Mouse (Mus musculus) frontal cortex, postnatal 25 days (tissue): ENCODE data around the gene Thsd7b.

Experiments used
- DNase-seq, 2 experiments: peaks; one replicate each; pipeline ENCODE4 v3.0.0; 2022; ENCODE audit warnings: low spot score in 2 of 2

The Thsd7b gene

DNA sequence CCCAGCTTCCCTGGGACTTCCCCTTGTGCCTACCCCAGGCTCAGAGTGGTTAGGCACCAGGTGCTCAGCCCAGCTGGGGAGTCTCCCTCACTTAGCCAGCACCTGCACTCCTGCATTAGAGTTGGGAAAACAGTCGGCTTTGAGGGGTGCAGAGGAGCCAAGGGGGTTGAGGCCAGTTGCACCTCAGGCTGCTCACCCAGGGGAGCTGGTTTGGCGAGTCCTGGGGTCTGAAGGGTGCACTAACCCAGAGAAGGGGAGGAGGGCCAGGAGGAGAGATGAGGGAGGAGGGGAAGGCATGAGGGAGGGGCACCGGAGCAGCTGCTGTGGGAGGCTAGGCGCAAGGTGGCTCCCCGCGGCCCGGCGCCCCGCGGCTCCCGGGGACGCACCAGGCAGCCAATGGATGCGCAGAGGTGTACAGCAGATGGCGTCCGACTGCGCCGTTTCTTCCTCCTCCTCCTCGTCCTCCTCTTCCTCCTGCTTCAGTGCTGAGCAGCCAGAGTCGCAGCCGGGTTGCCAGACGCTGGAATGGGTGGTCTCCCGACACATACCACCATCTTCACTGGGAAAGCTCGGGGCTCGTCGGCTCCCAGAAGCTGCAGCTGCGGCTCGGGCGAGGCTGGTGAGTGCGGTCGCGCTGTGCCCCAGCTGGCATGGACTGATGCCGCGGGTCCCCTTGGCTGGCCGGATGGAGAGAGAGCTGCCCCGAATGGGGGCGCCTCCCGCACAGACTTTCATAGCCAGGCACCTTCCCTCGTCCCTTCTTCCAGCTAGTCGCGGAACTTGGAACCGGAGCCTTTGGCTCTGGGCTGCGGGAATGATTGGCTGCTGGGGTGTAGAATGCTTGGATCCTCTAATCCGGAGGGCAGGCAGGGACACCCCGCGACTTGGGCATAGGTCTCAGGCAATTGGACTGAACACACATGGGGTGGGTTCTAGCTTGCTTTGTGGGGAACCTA is at the start of gene Thsd7b:
TSS of gene Thsd7b (plus strand) at position 321 of the 956 bp plus-strand sequence.
- peak; percentile 19 to 33 for DNase-seq

DNA sequence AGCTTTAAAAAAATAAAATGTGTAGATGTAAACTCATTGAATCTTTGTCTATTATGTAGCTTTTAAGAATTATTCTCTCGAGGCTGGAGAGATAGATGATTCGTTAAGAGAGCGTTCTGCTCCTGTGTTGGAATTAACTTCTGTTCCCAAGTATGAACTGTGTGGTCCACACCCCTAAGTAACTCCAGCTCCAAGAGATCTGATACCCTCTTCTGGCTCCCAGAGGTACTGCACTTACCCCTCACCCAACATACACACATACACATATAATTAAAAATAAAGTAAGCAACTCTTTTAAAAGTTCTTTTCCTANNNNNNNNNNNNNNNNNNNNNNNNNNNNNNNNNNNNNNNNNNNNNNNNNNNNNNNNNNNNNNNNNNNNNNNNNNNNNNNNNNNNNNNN is 28.8 kb upstream of the Thsd7b start:
- DNase-seq: peak; percentile 5 to 15

DNA sequence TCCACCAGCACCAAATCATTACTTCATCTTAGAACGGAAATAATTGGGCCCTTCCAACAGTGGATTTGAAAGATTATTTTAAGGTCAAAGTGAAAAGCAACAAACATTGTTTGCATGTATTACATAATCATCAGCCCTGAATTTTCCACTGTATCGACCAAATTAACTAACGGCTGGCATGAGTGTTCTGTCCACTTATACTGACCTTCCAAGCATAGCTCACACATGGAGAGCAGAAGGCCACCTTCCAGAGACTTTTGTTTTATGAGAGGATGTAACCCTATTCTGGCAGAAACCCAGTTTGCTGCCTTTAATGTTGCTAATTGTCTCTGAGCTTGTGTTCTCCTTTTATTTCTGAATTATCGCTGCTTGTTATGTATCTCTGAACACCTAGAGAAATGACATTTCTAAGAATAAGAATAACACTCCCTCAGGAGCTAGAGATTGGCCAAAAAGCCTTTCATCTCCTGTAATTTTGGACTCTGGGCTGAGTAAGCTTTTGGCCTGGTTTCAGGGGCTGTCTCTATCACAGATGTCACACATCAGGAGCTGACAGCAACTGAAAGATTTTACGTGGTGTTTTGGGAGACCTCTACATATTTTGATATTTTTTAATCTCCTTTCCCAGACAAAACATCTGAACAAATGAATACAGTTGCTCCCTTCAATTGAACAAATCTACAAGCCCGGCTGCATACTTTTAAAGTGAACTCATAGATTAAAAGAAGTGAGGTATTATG is 22.2 kb upstream of the Thsd7b start:
- DNase-seq: no peak

DNA sequence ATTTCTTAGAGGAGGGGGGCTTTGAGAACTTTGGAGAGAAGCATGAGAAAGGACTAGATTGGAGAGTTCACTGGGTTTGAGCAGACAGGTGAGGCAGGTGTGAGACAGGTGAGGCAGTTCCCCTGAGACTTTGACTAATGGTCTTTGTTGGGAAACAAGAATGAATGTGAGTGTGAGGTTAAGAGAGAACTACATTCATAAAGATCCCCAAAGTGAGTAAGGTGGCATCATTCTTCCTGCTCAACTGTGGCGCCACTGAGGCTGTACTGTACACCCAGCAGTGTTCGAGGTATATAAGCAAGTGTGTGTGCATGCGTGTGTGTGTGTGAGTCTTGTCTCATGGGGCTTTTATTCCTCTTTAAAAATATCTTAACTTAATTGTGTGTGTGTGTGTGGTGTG is 6.4 kb upstream of the Thsd7b start:
- DNase-seq: no peak

DNA sequence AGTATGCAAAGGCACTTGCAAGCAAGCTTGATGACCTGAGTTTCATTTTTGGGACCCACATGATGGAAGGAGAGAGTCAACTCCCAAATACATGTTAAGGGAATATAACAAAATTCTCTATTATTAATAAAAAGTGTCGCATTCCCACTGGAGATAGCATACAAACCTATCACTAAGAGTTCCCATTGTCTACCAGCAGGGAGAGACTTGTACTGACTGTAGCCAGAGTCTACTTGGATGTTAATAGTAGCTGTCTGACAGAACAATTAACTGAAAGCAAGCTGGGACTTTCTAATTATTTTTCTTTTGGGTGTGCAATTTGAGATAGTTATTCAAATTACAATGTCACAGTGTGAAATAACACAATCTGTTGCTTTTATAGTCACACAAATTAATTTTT is 31.1 kb downstream of the Thsd7b start:
- DNase-seq: no peak

DNA sequence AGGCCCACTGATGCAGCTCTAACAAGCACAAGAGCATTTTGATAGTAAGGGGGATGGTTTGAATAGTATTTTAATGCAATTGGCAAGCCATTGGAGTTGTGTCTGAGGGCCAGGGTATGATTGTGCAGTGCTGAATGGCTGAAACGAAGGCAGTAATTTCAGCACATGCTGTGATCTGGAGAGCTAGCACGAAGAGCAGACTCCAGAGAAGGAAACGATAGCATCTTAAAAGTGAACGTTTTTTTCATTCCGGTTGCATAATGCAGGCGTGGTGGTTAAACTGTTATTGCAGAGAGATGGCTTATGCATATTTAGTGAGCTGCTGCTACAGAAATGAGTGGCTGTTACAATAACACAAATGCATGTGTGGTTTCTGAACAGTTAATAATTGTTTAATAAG is 51.3 kb downstream of the Thsd7b start:
- DNase-seq: no peak

DNA sequence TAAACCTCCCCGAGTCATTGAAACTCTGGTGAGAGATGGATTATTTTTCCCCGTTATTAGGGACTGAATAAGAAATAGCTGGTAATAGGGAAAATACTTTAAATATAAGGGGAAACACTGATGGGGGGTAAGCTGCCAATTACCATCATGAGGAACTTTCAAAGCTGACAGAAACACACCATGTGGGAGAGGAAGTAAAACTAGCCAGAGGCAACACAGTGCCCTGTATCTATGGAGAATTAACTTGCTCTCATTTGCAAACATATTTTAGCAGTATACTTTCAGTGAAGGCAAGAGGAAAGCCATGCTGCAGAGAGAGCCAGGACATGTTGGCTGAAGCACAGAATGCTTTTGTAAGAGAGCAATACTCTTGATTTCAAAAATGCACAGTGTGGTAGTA is 51.7 kb downstream of the Thsd7b start:
- DNase-seq: no peak

DNA sequence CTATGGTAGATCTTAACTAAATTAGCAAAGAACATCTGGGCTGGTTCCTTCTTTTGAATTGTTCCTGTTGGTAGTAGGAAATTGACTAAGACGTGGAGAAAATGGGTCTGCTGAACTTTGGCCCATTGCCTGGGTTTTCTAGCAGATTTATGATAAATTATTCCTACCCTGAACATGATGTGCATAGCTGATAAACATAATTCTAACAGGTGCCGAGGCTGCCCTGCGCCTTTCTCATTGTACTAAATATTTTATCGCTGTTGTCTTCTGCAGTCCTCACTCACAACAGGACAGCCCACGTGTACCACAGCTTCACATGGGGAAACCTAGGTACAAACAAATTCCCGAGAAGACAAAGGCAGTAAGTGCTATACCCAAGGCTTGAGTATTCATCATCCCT is 83.5 kb downstream of the Thsd7b start:
- DNase-seq: no peak

DNA sequence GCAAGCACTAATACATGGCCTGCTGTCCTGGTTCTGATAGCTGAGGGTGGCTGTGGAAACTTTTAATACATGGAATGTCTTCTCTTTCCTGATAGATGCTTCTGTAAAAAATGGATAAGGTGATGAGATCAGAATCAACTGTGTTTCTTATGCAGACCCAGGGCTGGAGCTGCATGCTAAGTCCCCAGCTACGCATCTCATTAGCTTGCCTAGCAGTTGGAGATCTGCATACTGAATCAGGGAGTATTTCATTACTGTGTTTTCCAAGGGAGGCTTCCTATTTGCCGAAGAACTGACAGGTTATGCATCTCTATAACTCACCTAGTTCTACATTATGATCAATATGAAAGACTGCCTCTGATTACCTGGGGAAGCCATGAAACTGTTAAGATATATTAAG is 84.3 kb downstream of the Thsd7b start:
- no peak for DNase-seq

DNA sequence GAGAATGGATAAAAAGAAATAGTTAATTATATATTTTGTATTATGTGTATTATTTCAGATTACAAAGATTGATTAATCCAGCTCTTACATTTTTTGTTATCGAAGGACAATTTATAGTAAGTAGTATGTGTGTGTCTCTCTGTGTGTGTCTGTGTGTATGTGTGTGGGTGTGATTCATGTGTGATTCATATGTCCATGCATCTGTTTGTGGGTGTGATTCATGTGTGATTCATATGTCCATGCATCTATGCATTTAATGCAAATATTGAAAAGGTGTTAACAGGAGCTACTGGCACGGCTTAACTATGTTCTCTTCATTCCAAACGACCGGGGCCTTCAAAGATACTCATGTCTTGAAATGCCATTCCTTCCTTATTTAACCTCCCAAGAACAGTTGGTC is 90.3 kb downstream of the Thsd7b start:
- no peak for DNase-seq

DNA sequence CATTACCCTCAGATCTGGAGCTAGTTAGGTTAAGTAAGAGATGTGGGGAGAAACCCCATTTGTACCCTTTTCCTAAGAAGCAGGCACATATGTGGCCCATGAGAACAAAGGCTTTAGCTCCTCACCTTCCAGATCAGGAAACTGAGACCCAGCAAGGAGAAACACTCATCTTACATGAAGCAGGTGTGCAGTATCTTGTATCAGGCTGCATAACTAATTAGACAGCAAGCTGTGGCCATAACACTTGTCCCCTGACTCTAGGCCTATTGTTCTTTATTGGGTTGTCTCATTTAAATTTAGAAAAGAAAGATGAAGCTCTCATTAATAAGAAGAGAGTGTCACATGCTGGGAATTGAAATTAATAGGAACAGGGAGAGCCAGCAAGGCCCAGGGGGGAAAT is 91.7 kb downstream of the Thsd7b start:
- DNase-seq: no peak

DNA sequence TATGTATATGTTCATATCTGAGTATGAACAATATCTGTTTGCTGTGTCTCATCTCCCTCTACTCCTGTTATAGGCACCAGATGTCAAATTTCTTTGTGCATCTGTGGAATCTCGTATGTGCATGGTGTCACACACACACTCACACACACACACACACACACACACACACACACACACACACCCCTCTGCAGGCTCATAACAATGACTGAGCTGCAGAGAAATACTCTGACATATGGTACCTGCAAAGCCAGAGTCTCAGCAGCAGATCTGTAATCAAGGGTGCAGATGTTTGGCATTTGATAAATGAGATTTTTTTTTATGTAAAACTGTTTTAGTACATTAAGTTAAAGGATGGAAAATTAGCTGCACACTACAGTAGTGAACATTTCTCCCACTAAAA is 92.5 kb downstream of the Thsd7b start:
- no peak for DNase-seq

DNA sequence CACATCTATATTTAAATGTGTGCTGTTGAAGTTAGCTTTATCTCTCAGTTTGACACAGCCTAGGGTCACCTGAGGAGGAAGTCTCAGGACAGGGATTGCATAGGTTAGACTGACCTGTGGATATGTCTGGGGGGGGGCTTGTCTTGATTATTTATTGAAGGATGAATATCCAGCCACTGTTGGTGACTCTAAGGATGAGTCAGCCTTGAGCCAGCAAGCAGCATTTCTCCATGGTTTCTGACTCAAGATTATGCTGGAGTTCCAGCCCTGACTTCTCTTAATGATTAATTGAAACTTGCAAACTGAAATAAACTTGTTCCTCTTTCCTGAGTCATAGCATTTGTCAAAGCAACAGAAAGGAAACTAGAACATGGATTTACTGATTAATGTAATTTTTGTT is 113.4 kb downstream of the Thsd7b start:
- no peak for DNase-seq

DNA sequence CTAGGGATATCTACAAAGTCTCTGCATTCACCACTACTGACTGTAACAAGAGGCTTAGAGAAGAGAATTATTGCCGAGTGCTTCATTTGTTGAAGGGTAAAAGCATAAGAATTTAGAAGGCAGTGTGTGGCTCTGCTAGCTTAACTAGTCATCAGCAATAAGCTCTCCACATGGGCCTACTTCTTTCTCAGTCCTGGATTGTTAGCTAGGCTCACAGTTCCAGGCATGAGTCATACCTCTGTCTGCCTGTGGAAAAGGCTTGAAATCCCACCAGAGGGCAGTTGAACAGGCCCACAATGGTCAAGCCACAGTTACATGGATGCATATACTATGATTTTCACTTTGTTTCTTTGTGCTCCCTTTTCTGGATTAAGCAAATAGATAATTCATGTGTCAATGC is 138.5 kb downstream of the Thsd7b start:
- no peak for DNase-seq

DNA sequence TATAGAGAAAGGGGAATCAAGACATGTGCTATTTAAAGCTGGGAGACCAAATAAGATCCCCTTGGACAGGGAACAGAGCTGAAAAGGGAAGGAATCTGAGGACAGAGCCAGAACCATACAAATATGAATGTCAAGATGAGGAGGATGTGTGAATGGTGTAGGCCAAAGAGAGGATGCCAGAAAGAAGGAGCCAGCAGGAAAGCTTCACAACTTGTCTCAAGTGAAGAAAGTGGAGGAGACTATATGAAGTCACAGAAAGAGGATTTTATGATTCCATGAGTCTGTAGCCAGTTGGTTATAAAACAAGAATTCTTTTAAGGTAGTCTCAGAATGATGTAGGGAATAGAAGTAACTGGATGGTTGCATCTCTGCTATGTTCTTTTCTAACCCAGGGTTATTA is 148.5 kb downstream of the Thsd7b start:
- DNase-seq: no peak

DNA sequence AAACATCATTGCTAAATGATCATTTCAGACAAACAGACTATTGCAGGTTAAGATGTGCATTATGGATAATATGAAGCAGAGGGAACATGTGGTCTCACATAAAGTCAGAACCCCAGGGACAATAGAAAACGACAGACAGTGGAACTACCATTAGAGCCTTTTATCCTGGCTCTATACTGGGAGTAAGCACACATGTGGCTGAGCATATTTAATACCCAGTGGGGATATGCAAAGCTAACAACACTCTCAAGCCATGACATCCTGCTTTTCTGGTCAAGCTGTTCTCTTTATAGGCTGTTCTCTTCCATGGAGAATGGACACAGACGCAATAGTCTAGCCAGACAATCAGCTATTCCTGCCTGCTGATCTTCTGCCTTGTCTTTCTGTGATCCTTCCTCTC is 191.3 kb downstream of the Thsd7b start:
- DNase-seq: no peak

DNA sequence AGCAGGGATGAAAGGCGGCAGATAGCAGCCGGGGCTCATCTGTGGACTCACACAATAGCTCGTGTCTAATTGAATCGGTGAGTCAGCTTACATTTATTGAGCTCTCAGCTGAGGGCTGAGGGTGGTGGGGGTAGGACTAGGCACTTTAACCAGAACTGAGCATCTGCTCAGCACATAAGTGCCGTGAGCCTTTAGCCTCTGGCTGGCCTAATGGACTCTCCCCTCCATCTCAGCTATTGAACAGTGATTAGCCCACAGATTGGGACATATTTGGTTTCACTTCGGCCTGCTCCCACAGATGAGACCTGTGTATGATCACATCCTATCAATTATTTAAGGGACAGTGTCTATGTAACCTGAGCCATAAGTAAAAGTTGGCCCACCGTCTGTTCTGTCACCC is 200.4 kb downstream of the Thsd7b start:
- no peak for DNase-seq

DNA sequence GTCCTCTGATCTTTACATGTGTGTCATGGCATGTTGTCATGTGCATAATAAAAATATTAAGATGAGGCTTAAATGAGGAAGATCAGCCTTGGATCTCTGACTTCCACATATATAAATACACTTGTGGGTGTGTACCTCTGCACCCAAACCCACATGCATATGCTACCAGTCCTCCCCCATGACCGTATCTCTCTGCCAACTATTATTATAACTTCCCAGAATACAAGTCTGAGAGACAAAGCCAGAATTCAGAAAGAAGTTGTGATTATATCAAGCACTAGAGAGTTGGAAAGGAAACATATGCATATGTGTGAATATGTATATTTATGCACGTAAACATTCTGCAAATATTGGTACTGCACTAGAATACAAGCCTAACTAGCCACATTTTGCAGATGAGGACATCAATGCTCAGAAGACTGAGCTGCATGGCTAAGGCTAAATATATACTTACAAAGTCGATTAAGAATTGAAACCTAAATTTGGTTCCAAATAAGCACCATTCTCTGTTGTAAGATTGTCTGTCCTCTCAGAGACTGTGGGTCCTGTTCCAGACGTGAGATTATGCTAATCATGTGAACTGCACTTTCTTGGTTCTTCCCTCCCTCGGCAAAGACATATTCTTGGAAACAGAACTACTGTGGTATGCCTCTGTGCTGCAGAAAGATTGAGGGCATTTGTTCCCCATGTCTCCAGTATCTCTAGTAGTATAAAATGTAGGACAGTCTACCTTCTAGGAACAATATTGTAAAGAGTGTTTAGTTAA is 211.3 kb downstream of the Thsd7b start:
- DNase-seq: no peak

DNA sequence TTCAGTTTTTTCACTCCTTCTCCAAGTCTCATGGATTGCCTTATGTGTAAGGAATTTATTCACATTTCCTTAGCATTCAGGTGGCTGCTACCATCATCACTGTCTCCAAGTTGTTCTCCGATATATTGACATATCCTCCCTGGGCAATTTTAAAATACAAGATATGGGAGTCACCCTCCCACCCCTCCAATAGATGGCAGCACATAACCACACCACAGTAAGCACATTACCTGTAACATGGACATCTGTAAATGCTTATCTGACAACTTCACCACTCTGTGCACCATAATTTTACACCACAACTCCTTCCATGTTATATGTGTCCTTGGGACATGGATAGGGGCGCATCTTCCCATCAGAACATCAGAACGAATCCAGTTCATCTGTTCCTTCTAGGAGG is 218.0 kb downstream of the Thsd7b start:
- no peak for DNase-seq

DNA sequence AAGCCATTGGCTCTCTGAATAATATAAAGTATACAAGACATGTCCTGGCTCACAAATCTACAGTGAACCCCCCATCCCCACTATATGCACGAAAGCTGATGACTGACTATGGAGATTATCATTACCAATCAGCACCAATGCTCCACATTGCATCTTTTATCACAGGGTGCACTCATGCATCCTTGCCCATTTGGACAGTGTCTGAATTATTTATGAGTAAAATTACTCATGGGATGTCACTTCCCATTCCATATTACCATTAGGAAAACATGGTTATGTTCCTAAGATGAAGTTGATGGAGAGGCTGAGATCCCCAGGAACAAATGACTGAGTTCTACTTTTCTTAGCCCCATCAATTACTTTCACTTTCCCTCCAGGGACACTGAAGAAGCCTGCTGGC is 220.8 kb downstream of the Thsd7b start:
- DNase-seq: no peak

DNA sequence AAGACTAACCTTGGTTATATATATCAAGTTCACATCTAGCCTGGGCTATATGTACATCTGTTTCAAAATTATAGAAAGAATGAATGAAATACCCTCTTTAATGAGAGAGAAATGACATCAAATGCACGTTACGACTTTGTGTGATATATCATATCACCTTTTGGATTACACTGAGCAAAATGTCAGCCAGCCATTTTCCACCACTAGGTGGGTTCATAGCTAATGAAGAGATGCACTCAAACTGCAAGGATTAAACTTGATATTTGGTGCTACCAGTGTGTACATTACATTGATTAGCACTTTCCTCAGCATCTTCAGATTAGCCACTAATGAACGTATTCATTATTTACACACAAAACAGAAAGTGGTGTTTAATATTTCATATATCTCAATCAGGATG is 228.6 kb downstream of the Thsd7b start:
- DNase-seq: no peak

DNA sequence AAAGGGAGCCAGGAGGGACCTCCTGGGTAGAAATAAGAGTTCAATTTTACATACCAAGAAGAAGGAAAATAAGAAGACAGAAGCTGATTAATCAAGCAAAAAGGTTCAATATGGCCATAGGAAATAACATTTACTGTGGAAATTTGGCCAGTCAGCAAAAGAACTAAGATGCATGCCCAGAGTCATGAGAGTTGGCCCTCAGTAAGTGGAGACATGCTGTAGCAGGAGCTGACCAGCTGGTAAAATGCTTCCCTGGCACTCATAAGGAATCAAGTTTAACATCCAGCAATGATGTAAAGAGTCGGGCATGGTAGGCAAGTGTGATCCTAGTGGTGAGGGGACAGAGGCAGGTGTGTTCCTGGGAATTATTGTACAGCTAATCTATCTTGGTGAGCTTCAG is 243.3 kb downstream of the Thsd7b start:
- DNase-seq: no peak
